Mouse (Mus musculus) midbrain, embryonic 16.5 days (tissue): ENCODE measurements around the gene Cnnm4. TPM values are rescaled to one million over a fixed set of nuclear protein-coding genes. Genes with fewer than 3 reads are reported as not detected.

ENCODE experiments used
- ATAC-seq: fragments of 200-750 bp; cut with Nextera tagmentation; 2 replicates; pipeline ENCODE4 v1.8.0; 2017; ENCODE audit warnings: moderate TSS enrichment
- H3K27ac ChIP-seq: fragments of 300-500 bp; sonication (generic); 2 replicates; pipeline ENCODE4 v1.5.1; 2014; ENCODE audit warnings: mild to moderate bottlenecking, low read length, mixed read lengths
- H3K27me3 ChIP-seq: fragments of 300-500 bp; sonication (generic); 2 replicates; pipeline ENCODE4 v1.6.1; 2014; ENCODE audit warnings: low read depth, low read length, mixed read lengths; ENCODE audit not compliant: control insufficient read depth, insufficient read depth
- H3K36me3 ChIP-seq: fragments of 300-500 bp; sonication (generic); 2 replicates; pipeline ENCODE4 v1.6.1; 2014; ENCODE audit warnings: mild to moderate bottlenecking, low read length, moderate library complexity, mixed read lengths; ENCODE audit not compliant: control insufficient read depth, insufficient read depth
- H3K4me1 ChIP-seq: fragments of 300-500 bp; sonication (generic); 2 replicates; pipeline ENCODE4 v1.6.1; 2014; ENCODE audit warnings: mild to moderate bottlenecking, low read length, mixed read lengths; ENCODE audit not compliant: control insufficient read depth, insufficient read depth
- H3K4me2 ChIP-seq: fragments of 300-500 bp; sonication (generic); 2 replicates; pipeline ENCODE4 v1.6.1; 2014; ENCODE audit warnings: mild to moderate bottlenecking, low read length, mixed read lengths
- H3K4me3 ChIP-seq: fragments of 300-500 bp; sonication (generic); 2 replicates; pipeline ENCODE4 v1.5.1; 2014; ENCODE audit warnings: low read depth, mild to moderate bottlenecking, low read length, moderate library complexity, mixed read lengths
- H3K9ac ChIP-seq: fragments of 300-500 bp; sonication (generic); 2 replicates; pipeline ENCODE4 v1.6.1; 2014; ENCODE audit warnings: low read depth, low read length, mixed read lengths
- H3K9me3 ChIP-seq: fragments of 300-500 bp; sonication (generic); replicated peaks from 2 replicates; pipeline ENCODE4 v1.6.1; 2014; ENCODE audit warnings: mild to moderate bottlenecking, low read length, mixed read lengths; ENCODE audit not compliant: control insufficient read depth, poor library complexity, severe bottlenecking
- WGBS: fragments of 180-500 bp; shearing (Covaris S2); extraction: QIAGEN DNeasy Blood & Tissue Kit; methylation state at CpG from one replicate; pipeline ENCODE4 v1.1.7; 2014; 5-methylcytosine and 5-hydroxymethylcytosine counted together
- polyA plus RNA-seq: library from polyadenylated mRNA; unstranded; fragments of >200 nt; fragmentation: Nextera tagmentation; extraction: Ambion mirVana; gene quantifications from 2 replicates; pipeline ENCODE4 v1.2.1, GENCODE M21; 2015

Gene Cnnm4
- polyA plus RNA-seq, 1 experiment from 2014 or later: 11.5 TPM

GRCm38 (mm10) chr1:36547981-36548598 is 76.7 kb downstream of the Cnnm4 start:
- Histone ChIP-seq H3K4me1 (peaks cover 23% of the 10 kb centered on the region), H3K9ac (0 out of 2 replicates have a peak overlapping the region, but pooled peaks have one; percentile 1)

GRCm38 (mm10) chr1:36548771-36549170 is 77.4 kb downstream of the Cnnm4 start:
- Histone ChIP-seq H3K4me3 (no peak overlapping the region), H3K36me3 (peaks cover 41% of the 10 kb centered on the region), H3K9ac (0 out of 2 replicates have a peak overlapping the region, but pooled peaks have one; percentile 7), H3K27ac (no peak overlapping the region), H3K9me3 (no peaks in the 10 kb centered on the region), H3K4me1 (peaks cover 22% of the 10 kb centered on the region), H3K4me2 (no peak overlapping the region), H3K27me3 (no peaks in the 10 kb centered on the region)
- ATAC-seq: no peak
- 50% methylated on average over 8 of the region's 8 CpGs for WGBS

More at GRCm38 (mm10) chr1:36547981-36548598, 76.7 kb downstream of the Cnnm4 start:
- Histone ChIP-seq H3K9me3 (no peaks in the 10 kb centered on the region), H3K27ac (peak overlapping the region; percentile 70), H3K27me3 (no peaks in the 10 kb centered on the region), H3K36me3 (peaks cover 36% of the 10 kb centered on the region), H3K4me2 (no peak overlapping the region), H3K4me3 (no peak overlapping the region)
- ATAC-seq: no peak
- 29% methylated on average over 9 of the region's 9 CpGs for WGBS

- WGBS: 89% methylated on average over 18 of the region's 18 CpGs
- no peak for ATAC-seq
These were observed 78.1 kb downstream of the Cnnm4 start for GRCm38 (mm10) chr1:36549491-36549890.

GRCm38 (mm10) chr1:36550075-36550863 is 78.8 kb downstream of the Cnnm4 start:
- Histone ChIP-seq H3K36me3 (peaks cover 41% of the 10 kb centered on the region), H3K9me3 (no peaks in the 10 kb centered on the region), H3K9ac (no peak overlapping the region), H3K4me3 (no peak overlapping the region), H3K4me1 (peaks cover 35% of the 10 kb centered on the region), H3K27me3 (no peaks in the 10 kb centered on the region), H3K27ac (no peak overlapping the region), H3K4me2 (no peak overlapping the region)
- ATAC-seq: no peak
- 80% methylated on average over 20 of the region's 20 CpGs for WGBS

More at GRCm38 (mm10) chr1:36549491-36549890, 78.1 kb downstream of the Cnnm4 start:
- Histone ChIP-seq H3K4me1 (peaks cover 27% of the 10 kb centered on the region), H3K4me3 (no peak overlapping the region), H3K27me3 (no peaks in the 10 kb centered on the region), H3K4me2 (no peak overlapping the region), H3K9me3 (no peaks in the 10 kb centered on the region), H3K9ac (no peak overlapping the region), H3K27ac (no peak overlapping the region), H3K36me3 (peaks cover 41% of the 10 kb centered on the region)

GRCm38 (mm10) chr1:36551904-36552303 is 80.5 kb downstream of the Cnnm4 start:
- H3K27ac ChIP-seq: no peak overlapping the region
- H3K4me2 ChIP-seq: no peak overlapping the region
- H3K9ac ChIP-seq: no peak overlapping the region
- H3K27me3 ChIP-seq: no peaks in the 10 kb centered on the region
- no peaks in the 10 kb centered on the region for H3K9me3 ChIP-seq
- H3K36me3 ChIP-seq: peaks cover 41% of the 10 kb centered on the region
- no peak overlapping the region for H3K4me3 ChIP-seq
- no peak for ATAC-seq
- 88% methylated on average over 17 of the region's 17 CpGs for WGBS
- H3K4me1 ChIP-seq: peaks cover 37% of the 10 kb centered on the region

GRCm38 (mm10) chr1:36552506-36552905 is 81.1 kb downstream of the Cnnm4 start:
- ATAC-seq: no peak
- Histone ChIP-seq H3K4me3 (no peak overlapping the region), H3K9ac (no peak overlapping the region), H3K4me1 (peaks cover 35% of the 10 kb centered on the region), H3K9me3 (no peaks in the 10 kb centered on the region), H3K27me3 (no peaks in the 10 kb centered on the region), H3K4me2 (no peak overlapping the region), H3K36me3 (peaks cover 41% of the 10 kb centered on the region), H3K27ac (no peak overlapping the region)
- WGBS: 84% methylated on average over 16 of the region's 16 CpGs

GRCm38 (mm10) chr1:36554633-36555399 is 83.4 kb downstream of the Cnnm4 start:
- H3K36me3 ChIP-seq: peaks cover 33% of the 10 kb centered on the region
- peaks cover 28% of the 10 kb centered on the region for H3K4me1 ChIP-seq
- peak overlapping the region; percentile 20; the same call in 1 of the 2 replicates for H3K27ac ChIP-seq
- no peaks in the 10 kb centered on the region for H3K9me3 ChIP-seq
- WGBS: 74% methylated on average over 21 of the region's 21 CpGs
- H3K4me3 ChIP-seq: peak overlapping the region; percentile 68; the same call in 1 of the 2 replicates
- no peak for ATAC-seq
- peak overlapping the region; percentile 89 for H3K9ac ChIP-seq
- H3K27me3 ChIP-seq: no peaks in the 10 kb centered on the region
- H3K4me2 ChIP-seq: peak overlapping the region; percentile 90

GRCm38 (mm10) chr1:36555798-36556395 is 84.5 kb downstream of the Cnnm4 start:
- no peaks in the 10 kb centered on the region for H3K27me3 ChIP-seq
- H3K4me1 ChIP-seq: peaks cover 28% of the 10 kb centered on the region
- H3K4me2 ChIP-seq: peak overlapping the region; percentile 90
- peaks cover 26% of the 10 kb centered on the region for H3K36me3 ChIP-seq
- H3K27ac ChIP-seq: peak overlapping the region; percentile 99
- 2% methylated on average over 8 of the region's 8 CpGs for WGBS
- no peaks in the 10 kb centered on the region for H3K9me3 ChIP-seq
- peak overlapping the region; percentile 89 for H3K9ac ChIP-seq
- H3K4me3 ChIP-seq: peak overlapping the region; percentile 68
- ATAC-seq: no peak
